Mouse (Mus musculus) heart, adult 18-20 months (tissue): Measurements from ENCODE around the gene Pex19. TPM values are rescaled to one million over a fixed set of nuclear protein-coding genes. Genes with fewer than 3 reads are reported as not detected.
A peak's percentile ranks its signal among the peaks of the same experiment; 100 is the strongest.

ENCODE experiments used
- DNase-seq, 2 experiments: peaks; one replicate each; pipeline ENCODE4 v3.0.0; 2021 to 2022; ENCODE audit warnings: mixed read lengths in 1 of 2
- total RNA-seq, 2 experiments: library from RNA; stranded (reverse); gene quantifications; 2 replicates each; pipeline ENCODE4 v1.2.3; 2021

Gene Pex19
- total RNA-seq, 2 experiments from 2014 or later: 116 to 143 TPM

GRCm38 (mm10) chr1:172133535-172133934 lies 7.0 kb downstream of the Pex19 start:
- DNase-seq: peak in 1 of 2 experiments; percentile 29

DNA sequence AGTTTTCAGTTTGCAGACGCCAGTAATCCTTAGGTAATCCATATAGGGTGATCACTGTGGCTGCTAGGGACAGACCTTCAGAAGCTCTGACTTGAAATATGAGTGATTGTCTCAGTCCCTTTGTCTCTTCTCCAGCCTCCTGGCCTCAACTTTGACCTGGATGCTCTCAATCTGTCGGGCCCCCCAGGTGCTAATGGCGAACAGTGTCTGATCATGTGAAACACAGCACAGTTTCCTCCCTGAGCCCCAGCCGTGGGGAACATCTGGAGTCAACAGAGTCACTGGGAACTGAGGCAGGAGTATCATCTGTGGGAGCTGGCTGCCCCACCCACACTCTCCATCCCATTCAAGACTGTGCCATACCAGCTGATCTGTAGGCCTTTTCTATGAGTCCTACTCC lies 7.5 kb downstream of the Pex19 start:
- no peak for DNase-seq

DNA sequence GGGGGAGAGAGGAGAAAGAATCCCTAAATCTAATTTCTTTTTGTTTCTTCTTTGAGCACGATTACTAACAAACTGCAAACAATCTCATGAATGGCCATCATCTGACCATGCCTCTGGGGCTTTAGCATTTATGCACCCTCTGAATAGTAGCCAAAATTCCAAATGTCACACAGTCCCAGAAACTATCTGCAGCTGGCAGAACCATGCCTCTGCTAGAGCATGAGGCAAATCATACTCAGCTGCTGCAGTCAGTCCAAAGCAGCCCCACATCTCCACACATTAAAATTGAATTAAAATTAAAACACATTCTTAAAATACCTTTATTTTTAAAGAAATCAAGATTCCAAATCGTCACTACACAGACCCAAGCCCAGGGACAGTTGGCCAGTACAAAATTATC lies 13.6 kb downstream of the Pex19 start:
- no peak for DNase-seq

DNA sequence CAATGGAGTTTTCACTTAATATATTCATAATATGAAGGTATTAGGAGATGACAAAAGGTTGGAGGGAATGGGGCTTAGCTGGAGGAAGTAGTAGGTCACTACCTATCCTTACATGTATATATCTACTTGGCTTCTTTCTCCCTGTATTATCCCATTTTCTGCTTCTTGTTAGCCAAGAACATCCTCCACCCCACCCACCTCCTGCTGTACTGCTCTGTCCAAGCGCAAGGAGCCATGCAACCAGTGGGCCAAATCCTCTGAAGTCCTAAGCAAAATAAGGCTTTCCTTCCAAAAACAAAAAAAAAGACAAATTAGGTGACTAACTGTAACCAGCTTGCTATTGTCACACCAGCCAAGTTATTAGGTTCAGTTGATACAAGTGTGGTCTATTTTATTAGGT lies 14.3 kb downstream of the Pex19 start:
- no peak for DNase-seq

DNA sequence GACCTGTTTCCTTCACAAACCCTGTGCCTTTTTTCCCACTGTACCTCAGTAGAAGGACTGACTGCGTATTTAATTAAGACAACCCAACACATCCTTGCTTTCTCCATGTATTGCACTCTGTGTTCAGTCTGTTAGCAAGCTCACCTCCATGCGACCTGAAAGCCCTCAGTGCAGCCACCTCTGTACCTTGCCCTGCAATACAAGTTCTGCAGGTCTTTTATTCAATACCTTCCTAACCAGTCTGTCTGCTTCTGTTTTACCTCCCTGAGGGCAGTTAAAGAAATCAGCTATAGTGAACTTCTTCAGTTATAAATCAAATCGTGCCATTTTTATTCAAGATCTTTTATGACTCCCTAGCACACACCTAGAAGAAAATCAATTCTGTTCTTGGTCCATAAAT lies 15.0 kb downstream of the Pex19 start:
- DNase-seq: no peak

GRCm38 (mm10) chr1:172143570-172143969 lies 17.0 kb downstream of the Pex19 start:
- DNase-seq: peak; percentile 67 to 78

DNA sequence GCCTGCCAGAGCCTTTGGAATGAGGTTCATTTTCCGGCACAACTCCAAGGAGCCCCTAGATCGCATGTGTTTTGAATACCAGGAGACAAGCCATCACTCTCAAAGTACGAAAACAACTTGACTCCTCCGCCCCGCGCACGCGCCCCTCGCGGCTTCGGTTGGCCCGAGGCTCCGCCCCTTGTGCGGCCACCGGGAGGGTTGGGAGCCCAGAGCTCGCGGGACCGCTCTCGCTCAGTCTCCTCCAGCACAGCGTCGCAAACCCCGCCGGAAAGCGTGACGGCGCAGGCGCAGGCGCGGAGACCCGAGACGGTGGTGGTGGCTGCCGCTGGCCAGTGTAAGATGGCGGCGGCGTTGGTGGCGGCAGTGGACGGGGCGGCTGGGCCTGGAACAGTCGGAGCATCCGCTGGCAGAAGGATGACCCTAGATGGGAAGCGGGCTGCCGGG lies 21.3 kb downstream of the Pex19 start, which contains the start of gene Dcaf8:
Dcaf8 (plus strand) TSS at position 250 of the 444 bp plus-strand sequence.
- peak; percentile 97 to 99 for DNase-seq

GRCm38 (mm10) chr1:172148279-172148954 lies 21.9 kb downstream of the Pex19 start:
- DNase-seq: peak; percentile 23 to 76

- no peak for DNase-seq
Observed at GRCm38 (mm10) chr1:172148955-172149815, 22.6 kb downstream of the Pex19 start.

- no peak for DNase-seq
Observed at GRCm38 (mm10) chr1:172154536-172154935, 28.0 kb downstream of the Pex19 start.

GRCm38 (mm10) chr1:172155518-172155917 lies 29.0 kb downstream of the Pex19 start:
- no peak for DNase-seq

GRCm38 (mm10) chr1:172159970-172160369 lies 33.4 kb downstream of the Pex19 start:
- DNase-seq: no peak

DNA sequence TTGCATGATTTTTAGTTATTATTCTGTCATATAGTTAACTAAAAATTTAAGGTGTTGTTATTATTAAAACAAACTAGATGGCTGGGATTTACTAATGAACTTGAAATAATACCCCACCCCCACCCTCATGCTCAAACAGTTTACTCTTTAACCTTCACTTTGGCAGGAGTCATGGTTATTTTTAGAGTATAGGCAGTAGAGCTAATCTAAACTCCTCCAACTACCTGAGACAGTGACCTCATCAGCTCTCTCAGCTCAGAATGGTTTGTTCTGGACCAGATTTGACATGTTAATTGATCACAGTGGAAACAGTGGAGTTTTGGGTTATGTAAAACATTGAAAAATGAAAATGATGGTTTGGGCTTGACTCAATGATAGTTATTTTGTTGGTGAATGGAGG lies 34.0 kb downstream of the Pex19 start:
- DNase-seq: no peak

- peak; percentile 40 to 61 for DNase-seq
Observed at GRCm38 (mm10) chr1:172162009-172162408, 35.5 kb downstream of the Pex19 start.

- DNase-seq: no peak
Observed at GRCm38 (mm10) chr1:172162959-172163358, 36.4 kb downstream of the Pex19 start.

DNA sequence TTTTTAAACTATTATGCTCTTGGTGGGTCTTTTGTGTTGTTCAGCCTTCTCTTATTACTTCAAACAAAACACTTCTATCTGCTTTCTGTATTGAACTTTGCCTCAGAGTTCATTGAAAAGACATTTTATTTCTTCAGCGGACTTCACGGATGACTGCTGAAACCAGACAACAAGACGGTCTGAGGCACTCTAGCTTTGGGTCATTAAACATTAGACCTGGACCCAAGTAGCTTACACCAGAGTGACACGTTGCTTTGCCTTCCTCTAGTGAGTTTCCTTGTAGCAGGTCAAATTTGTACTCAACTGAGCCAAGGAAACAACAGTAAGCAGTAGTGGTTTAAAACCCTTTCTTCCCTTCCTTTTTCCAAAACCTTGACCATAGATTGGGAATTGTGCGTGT lies 41.4 kb downstream of the Pex19 start:
- DNase-seq: no peak

DNA sequence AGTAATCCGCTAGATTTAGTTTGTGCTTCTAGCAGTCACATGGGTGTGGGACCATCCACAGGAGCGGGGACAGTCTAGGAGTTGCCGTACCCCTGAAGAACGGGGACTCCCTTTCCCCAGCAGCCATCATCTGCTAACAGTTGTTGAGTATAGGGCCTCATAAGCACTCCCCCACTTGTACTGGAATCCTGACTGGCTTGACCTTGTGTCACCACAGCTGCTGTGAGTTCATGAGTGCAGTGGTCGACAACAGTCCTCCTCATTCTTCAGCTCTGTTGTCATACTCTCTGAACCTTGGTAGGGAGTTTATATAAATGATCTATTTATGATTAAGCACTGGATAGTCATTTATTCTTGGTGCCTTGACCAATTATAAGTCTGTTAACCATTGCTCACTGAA lies 43.3 kb downstream of the Pex19 start:
- no peak for DNase-seq

DNA sequence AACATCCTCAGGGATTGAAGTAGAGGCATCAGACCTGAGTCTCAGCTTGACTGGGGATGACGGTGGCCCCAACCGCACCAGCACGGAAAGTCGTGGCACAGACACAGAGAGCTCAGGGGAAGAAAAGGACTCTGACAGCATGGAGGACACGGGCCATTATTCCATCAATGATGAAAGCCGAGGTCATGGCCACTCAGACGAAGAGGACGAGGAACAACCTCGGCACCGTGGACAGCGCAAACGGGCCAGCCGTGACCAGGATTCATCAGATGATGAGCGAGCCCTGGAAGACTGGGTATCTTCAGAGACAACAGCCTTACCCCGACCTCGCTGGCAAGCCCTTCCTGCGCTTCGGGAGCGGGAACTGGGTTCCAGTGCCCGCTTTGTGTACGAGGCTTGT lies 45.8 kb downstream of the Pex19 start:
- DNase-seq: no peak

DNA sequence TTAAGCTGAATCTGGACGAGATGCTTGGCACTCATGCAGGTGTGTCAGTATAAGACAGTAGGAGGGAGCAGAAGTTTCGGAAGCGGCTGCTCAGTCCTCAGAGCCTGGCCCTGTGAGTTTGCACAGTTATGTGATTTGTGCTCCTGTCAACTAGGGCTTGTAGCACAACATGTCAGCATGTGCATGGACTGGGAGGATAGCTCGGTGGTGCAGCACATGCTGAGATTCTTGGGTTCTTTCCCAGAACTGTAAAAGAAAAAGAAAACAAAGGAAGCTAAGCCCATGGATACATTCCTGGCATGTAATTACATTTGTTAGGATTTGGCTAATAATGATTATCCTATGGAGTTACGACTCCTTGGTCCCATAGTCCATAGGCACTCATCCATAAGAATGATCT lies 46.6 kb downstream of the Pex19 start:
- no peak for DNase-seq

- no peak for DNase-seq
Observed at GRCm38 (mm10) chr1:172177791-172178190, 51.2 kb downstream of the Pex19 start.

- no peak for DNase-seq
Observed at GRCm38 (mm10) chr1:172179102-172179501, 52.5 kb downstream of the Pex19 start.

- DNase-seq: peak in 1 of 2 experiments; percentile 68
Observed at GRCm38 (mm10) chr1:172180881-172181280, 54.3 kb downstream of the Pex19 start.

- no peak for DNase-seq
Observed at GRCm38 (mm10) chr1:172181777-172182176, 55.2 kb downstream of the Pex19 start.
